Mouse (Mus musculus) intestine, embryonic 14.5 days (tissue): ENCODE measurements around the gene Cep85l. TPM values are rescaled to one million over a fixed set of nuclear protein-coding genes. Genes with fewer than 3 reads are reported as not detected.

ENCODE experiments used
- ATAC-seq: fragments of 200-750 bp; cut with Nextera tagmentation; replicated peaks from 2 replicates; pipeline ENCODE4 v1.8.0; 2017; ENCODE audit warnings: low read depth, moderate number of reproducible peaks, moderate TSS enrichment, moderate library complexity; ENCODE audit not compliant: low FRiP score, low TSS enrichment
- DNase-seq: peaks from one replicate; pipeline ENCODE4 v3.0.0-alpha.2; 2018; ENCODE audit warnings: low spot score
- H3K27ac ChIP-seq: fragments of 300-500 bp; sonication (generic); 2 replicates; pipeline ENCODE4 v1.5.1; 2014; ENCODE audit warnings: low read depth, mild to moderate bottlenecking, control low read depth
- H3K27me3 ChIP-seq: fragments of 300-500 bp; sonication (generic); replicated peaks from 2 replicates; pipeline ENCODE4 v1.6.1; 2014; ENCODE audit warnings: low read length, control low read depth; ENCODE audit not compliant: control insufficient read depth, insufficient read depth
- H3K36me3 ChIP-seq: fragments of 300-500 bp; sonication (generic); 2 replicates; pipeline ENCODE4 v1.6.1; 2014; ENCODE audit warnings: low read length, control low read depth; ENCODE audit not compliant: control insufficient read depth, insufficient read depth
- H3K4me1 ChIP-seq: fragments of 300-500 bp; sonication (generic); replicated peaks from 2 replicates; pipeline ENCODE4 v1.6.1; 2014; ENCODE audit warnings: low read length, control low read depth, mixed read lengths; ENCODE audit not compliant: control insufficient read depth, insufficient read depth
- H3K4me2 ChIP-seq: fragments of 300-500 bp; sonication (generic); 2 replicates; pipeline ENCODE4 v1.6.1; 2014; ENCODE audit warnings: low read length
- H3K4me3 ChIP-seq: fragments of 300-500 bp; sonication (generic); 2 replicates; pipeline ENCODE4 v1.5.1; 2014; ENCODE audit warnings: low read depth, low read length, control low read depth, mixed read lengths
- H3K9ac ChIP-seq: fragments of 300-500 bp; sonication (generic); 2 replicates; pipeline ENCODE4 v1.6.1; 2014; ENCODE audit warnings: mild to moderate bottlenecking, low read length
- H3K9me3 ChIP-seq: fragments of 300-500 bp; sonication (generic); 2 replicates; pipeline ENCODE4 v1.6.1; 2016; ENCODE audit warnings: low read length, control low read depth; ENCODE audit not compliant: control insufficient read depth
- whole genome bisulfite sequencing: fragments of 180-500 bp; shearing (Covaris S2); extraction: QIAGEN DNeasy Blood & Tissue Kit; methylation state at CpG from one replicate; pipeline ENCODE4 v1.1.7; 2014; 5-methylcytosine and 5-hydroxymethylcytosine counted together
- polyA plus RNA-seq: library from polyadenylated mRNA; unstranded; fragments of >200 nt; fragmentation: Nextera tagmentation; extraction: Ambion mirVana; gene quantifications from 2 replicates; pipeline ENCODE4 v1.2.1, GENCODE M21; 2014

Gene Cep85l
- polyA plus RNA-seq, 1 experiment from 2014 or later = 7.0 TPM

DNA sequence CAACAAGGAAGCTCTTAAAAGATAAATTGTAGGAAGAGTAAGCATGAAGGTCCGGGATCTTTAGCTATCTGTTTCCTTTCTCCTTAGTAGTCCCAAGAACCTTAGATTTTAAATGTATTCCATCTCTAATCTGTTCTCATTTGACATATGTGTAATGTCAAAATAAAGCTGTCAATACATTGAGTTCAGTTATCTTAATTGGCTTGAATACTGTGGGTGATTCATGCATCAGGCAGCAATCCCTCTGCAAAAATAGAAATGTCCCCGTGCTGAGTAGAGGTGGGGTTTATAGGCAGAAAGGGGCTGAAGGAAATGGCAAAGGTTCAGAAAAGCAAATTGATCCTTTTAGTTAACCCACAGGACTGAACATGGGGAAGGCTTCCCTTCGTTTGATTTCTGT lies 50.5 kb downstream of the Cep85l start:
- ATAC-seq = no peak
- Histone ChIP-seq H3K4me3 (no peak overlapping the region), H3K36me3 (no peaks in the 10 kb centered on the region), H3K4me2 (no peak overlapping the region), H3K4me1 (0 out of 2 replicates have a peak, but pooled peaks cover 2% of the 10 kb centered on the region), H3K9ac (no peak overlapping the region), H3K27ac (no peak overlapping the region), H3K9me3 (no peaks in the 10 kb centered on the region), H3K27me3 (no peaks in the 10 kb centered on the region)
- 70% methylated on average over 3 of the region's 3 CpGs for WGBS
- DNase-seq = no peak

DNA sequence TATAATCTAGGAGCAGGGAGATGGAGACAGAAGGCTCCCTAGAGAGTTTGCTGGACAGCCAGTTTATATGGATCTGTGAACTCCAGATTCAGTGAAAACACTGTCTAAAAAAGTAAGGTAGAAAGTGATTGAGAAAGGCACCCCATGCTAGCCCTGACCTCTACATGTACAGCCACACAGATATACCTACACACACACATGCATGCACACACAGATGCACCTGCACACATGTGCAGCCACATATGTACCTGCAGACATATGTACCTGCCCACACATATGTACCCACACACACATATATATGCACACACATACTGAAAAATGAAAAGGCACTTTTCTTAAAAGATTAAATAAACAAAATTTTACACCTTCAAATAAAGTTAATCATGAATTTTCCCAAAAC lies 53.4 kb downstream of the Cep85l start:
- H3K4me2 ChIP-seq = no peak overlapping the region
- H3K4me3 ChIP-seq = no peak overlapping the region
- no peaks in the 10 kb centered on the region for H3K9me3 ChIP-seq
- no peak overlapping the region for H3K9ac ChIP-seq
- H3K36me3 ChIP-seq = no peaks in the 10 kb centered on the region
- no peaks in the 10 kb centered on the region for H3K27me3 ChIP-seq
- ATAC-seq = no peak
- H3K4me1 ChIP-seq = no peaks in the 10 kb centered on the region
- DNase-seq = no peak
- H3K27ac ChIP-seq = no peak overlapping the region

DNA sequence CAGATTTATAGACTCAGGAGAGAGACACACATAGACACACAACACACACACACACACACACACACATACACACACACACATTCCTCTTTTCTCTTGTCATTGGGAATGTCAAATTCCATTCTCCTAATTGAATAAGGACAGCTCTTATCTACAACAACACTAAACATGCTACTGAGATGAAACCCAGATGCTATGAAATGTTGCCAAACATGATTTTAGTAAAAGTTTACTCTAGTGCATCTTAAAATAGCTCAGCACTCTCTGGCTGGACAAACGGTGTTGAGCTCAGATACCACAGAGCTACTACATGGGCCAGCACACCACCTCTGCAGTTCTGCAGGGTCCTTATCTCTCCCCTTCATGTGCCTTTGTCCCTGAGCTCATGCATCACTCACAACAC lies 55.1 kb downstream of the Cep85l start:
- DNase-seq (no peak), ATAC-seq (no peak)
- Histone ChIP-seq H3K36me3 (no peaks in the 10 kb centered on the region), H3K4me3 (no peak overlapping the region), H3K9me3 (no peaks in the 10 kb centered on the region), H3K4me2 (no peak overlapping the region), H3K9ac (no peak overlapping the region), H3K27ac (no peak overlapping the region), H3K4me1 (no peaks in the 10 kb centered on the region), H3K27me3 (no peaks in the 10 kb centered on the region)
- 8% methylated on average over 1 of the region's 1 CpGs for WGBS

DNA sequence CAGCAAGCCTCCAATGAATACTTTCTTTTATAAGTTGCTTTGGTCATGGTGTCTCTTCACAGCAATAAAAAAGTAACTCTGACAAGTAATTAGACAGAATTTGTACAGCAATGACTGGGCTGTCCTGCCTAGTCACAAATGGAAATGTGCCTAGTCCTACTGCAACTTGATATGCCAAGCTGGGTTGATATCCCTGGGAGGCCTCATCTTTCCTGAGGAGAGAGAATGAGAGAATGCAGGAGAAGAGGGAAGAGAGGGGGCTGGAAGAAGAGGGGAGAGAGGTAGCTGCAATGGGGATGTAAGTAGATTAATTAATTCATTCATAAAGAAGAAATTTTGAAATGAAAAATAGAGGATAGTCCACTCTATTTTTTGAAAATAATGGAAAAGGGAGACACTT lies 56.4 kb downstream of the Cep85l start:
- H3K4me3 ChIP-seq = no peak overlapping the region
- H3K36me3 ChIP-seq = no peaks in the 10 kb centered on the region
- DNase-seq (no peak), ATAC-seq (no peak)
- H3K9me3 ChIP-seq = no peaks in the 10 kb centered on the region
- H3K4me2 ChIP-seq = no peak overlapping the region
- H3K27me3 ChIP-seq = no peaks in the 10 kb centered on the region
- no peaks in the 10 kb centered on the region for H3K4me1 ChIP-seq
- H3K27ac ChIP-seq = no peak overlapping the region
- no peak overlapping the region for H3K9ac ChIP-seq

DNA sequence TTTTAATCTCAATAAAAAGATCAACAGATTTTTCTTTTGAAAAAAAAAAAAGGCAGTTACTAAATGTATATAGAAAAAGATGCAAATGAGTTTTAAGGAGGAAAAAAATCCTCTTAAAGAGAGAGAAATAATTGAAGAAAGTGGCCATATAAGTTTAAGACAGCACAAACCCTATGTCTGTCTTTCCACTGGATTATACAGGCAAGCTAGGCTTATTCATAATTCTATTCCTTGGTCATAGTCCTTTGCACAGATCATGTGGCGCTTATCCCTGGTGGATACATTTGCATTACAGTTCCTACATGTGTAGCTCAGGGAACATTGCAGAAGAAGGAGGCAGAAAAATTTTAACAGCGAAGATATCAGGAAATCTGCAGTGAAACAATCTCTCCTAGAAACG lies 73.1 kb downstream of the Cep85l start:
- no peaks in the 10 kb centered on the region for H3K9me3 ChIP-seq
- WGBS = 90% methylated on average over 3 of the region's 3 CpGs
- no peak overlapping the region for H3K4me2 ChIP-seq
- DNase-seq = no peak
- no peaks in the 10 kb centered on the region for H3K36me3 ChIP-seq
- no peaks in the 10 kb centered on the region for H3K4me1 ChIP-seq
- H3K27me3 ChIP-seq = no peaks in the 10 kb centered on the region
- no peak overlapping the region for H3K27ac ChIP-seq
- ATAC-seq = no peak
- no peak overlapping the region for H3K9ac ChIP-seq
- no peak overlapping the region for H3K4me3 ChIP-seq

DNA sequence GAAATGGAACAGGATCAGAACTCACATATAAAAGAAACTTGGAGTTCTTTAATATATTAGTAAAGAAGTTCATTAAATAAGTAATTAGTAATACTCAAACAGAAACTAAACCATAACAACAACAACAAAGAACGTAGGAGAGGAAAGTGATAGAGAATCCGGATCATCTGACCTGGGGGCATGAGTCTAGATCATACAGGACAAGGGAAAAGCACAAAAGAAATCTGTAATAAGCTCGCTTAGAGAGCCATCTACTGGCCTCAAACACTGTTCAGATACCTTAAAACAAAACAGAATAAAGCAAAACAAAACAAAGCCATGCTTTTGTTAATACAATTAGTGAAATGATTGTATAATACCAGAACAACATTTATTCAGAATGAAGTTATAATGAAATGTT lies 73.9 kb downstream of the Cep85l start:
- Histone ChIP-seq H3K9ac (no peak overlapping the region), H3K27ac (no peak overlapping the region), H3K36me3 (no peaks in the 10 kb centered on the region), H3K4me2 (no peak overlapping the region), H3K4me3 (no peak overlapping the region), H3K9me3 (no peaks in the 10 kb centered on the region), H3K27me3 (no peaks in the 10 kb centered on the region), H3K4me1 (no peaks in the 10 kb centered on the region)
- ATAC-seq (no peak), DNase-seq (no peak)
- WGBS = 36% methylated on average over 3 of the region's 3 CpGs

DNA sequence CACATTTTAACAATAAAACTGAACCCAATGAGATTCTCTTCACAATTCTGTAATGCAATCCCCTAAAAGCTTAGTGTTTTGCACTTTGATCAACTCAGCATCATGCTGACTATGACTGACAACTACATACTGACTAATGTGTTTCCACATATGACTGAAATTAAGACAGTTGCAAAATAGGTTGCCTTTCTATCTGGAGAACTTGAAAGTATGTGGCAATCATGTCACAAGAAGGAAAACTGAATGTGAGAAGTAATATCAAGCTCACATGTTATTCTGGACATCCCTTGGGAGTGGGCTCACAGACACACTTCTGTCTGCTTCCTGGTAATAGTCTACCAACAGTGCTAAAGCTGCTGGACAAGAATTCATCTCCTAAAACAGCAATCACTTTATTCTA lies 94.6 kb downstream of the Cep85l start:
- Histone ChIP-seq H3K4me3 (no peak overlapping the region), H3K9me3 (no peaks in the 10 kb centered on the region), H3K4me2 (no peak overlapping the region), H3K36me3 (peaks cover 29% of the 10 kb centered on the region), H3K27ac (no peak overlapping the region), H3K9ac (no peak overlapping the region), H3K4me1 (no peaks in the 10 kb centered on the region), H3K27me3 (no peaks in the 10 kb centered on the region)
- ATAC-seq (no peak), DNase-seq (no peak)

DNA sequence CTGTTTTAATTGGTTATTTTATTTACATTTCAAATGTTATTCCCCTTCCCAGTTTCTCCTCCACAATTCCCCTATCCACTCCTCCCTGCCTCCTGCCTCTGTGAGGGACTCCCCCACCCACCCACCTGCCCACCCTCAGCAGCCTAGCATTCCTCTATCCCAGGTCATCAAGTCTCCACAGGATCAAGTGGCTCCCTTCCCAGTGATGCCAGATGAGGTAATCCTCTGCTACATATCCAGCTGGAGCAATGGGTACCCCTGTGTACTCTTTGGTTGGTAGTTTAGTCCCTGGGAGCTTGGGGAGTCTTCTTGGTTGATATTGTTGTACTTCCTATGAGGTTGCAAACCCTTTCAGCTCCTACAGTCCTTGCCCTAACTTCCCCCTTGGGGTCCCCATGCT lies 107.5 kb downstream of the Cep85l start:
- Histone ChIP-seq H3K4me3 (no peak overlapping the region), H3K27ac (no peak overlapping the region), H3K4me1 (no peaks in the 10 kb centered on the region), H3K36me3 (peaks cover under 1% of the 10 kb centered on the region; the same call in 1 of the 2 replicates), H3K9me3 (0 out of 2 replicates have a peak, but pooled peaks cover 3% of the 10 kb centered on the region), H3K9ac (no peak overlapping the region), H3K4me2 (no peak overlapping the region), H3K27me3 (no peaks in the 10 kb centered on the region)
- DNase-seq = no peak
- no peak for ATAC-seq

DNA sequence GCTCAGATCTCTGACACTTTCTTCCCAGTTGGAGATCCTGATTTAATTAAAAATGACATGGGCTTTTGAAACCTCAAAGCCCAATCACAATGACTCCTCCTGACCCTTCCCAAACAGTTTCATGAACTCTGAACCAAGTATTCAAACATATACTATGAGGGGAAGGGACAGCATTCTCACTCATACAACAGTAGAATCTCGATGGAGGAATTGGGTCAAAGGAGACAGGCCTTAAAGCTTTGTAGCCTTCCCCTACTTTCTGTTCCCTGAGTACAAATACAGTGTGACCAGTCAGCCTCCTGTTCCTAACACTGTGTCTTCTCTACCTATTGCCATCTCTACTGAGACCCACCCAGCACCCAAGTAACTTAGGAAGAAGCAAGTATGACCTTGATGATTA lies 117.7 kb downstream of the Cep85l start:
- DNase-seq = no peak
- ATAC-seq = no peak
- no peak overlapping the region for H3K4me3 ChIP-seq
- H3K9me3 ChIP-seq = no peaks in the 10 kb centered on the region
- no peak overlapping the region for H3K9ac ChIP-seq
- H3K36me3 ChIP-seq = no peaks in the 10 kb centered on the region
- H3K27me3 ChIP-seq = no peaks in the 10 kb centered on the region
- no peaks in the 10 kb centered on the region for H3K4me1 ChIP-seq
- no peak overlapping the region for H3K27ac ChIP-seq
- no peak overlapping the region for H3K4me2 ChIP-seq
- WGBS = 68% methylated on average over 1 of the region's 1 CpGs
